Mouse (Mus musculus) urinary bladder, adult 2 months (tissue): ENCODE results near the gene Olfr798. TPM values are rescaled to one million over a fixed set of nuclear protein-coding genes. Genes with fewer than 3 reads are reported as not detected.

Experiments
- DNase-seq: peaks from one replicate; pipeline ENCODE4 v3.0.0; 2022; ENCODE audit warnings: low spot score
- polyA plus RNA-seq: library from polyadenylated mRNA; depleted of rRNA; stranded (reverse); fragments of >200 nt; gene quantifications from 2 replicates; pipeline ENCODE4 v1.2.3, GENCODE M21; 2012; rRNA removed

Gene Olfr798
- polyA plus RNA-seq = not detected in 2 replicates

DNA sequence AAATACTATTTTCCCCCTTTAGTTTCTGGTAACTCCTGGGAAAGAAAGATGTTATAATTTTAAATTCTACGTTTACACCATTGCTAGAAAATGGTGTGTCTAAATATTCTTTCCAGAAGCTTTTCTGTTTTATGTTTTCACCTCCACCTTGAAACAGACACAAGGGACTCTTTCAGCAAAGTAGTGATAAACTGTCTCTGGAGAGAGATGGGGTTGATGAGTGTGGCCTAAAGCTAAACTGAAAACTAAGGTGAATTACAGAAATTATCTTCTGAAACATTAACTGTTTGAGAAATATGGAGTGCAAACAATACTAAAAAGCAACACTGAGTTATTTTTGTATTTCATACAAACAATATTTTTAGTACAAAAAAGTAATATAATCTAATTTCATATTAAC is at the start of gene Olfr798:
Olfr798 (minus strand) TSS at position 101 of the 400 bp plus-strand sequence.
- DNase-seq = no peak

GRCm38 (mm10) chr10:129673765-129674164 is 46.0 kb upstream of the Olfr798 start, which contains the start of gene Olfr801:
Olfr801 (minus strand) TSS chr10:129673865.
- DNase-seq = no peak

- no peak for DNase-seq
These were observed 29.7 kb upstream of the Olfr798 start, which contains the start of gene Olfr800 for GRCm38 (mm10) chr10:129657394-129657793. Olfr800 (plus strand) TSS chr10:129657694.

GRCm38 (mm10) chr10:129651763-129652162 is 24.0 kb upstream of the Olfr798 start:
- DNase-seq = no peak

DNA sequence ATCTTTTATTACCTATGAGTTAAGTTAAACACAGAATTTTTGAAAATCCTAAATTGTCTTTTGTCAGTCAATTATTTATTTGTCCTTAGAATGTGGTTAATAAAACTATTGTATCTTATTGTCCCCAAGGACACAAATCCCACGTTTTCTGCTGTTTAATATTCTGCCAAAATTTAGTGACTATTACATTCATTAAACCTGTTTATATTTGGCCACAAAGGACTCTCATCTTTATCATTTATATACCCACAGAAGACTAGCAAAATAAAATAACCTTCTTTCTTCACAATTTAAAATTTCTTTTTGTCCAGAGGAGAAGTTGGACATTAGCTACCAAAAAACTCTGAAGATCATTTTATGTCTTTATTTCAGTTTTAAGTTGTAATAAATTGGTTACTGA is 9.4 kb upstream of the Olfr798 start, which contains the start of gene Olfr799:
Olfr799 (plus strand) TSS at position 301 of the 400 bp plus-strand sequence.
- no peak for DNase-seq

- DNase-seq = no peak
These were observed 4.5 kb downstream of the Olfr798 start for GRCm38 (mm10) chr10:129623251-129623650.

- DNase-seq = no peak
These were observed 6.0 kb downstream of the Olfr798 start for GRCm38 (mm10) chr10:129621724-129622123.

DNA sequence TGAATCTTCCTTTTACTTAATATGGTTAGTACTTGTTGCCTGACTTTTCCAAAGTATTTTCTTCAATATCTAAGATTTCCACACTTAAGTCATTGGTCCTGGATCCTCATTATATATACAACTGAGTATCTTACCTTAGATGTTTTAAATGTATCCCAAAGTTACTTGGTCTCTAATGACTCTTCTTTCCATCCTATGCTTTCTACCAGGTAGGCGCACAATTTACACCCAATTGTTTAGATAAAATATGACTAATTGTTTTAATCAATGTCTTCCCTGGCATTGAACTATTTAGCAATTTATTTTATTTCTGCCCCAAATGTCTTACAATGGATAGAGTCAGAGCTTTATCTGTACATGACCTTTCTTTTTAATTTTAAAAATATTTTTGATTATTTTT is 15.3 kb downstream of the Olfr798 start, which contains the start of gene Olfr796:
Olfr796 (minus strand) TSS at position 101 of the 400 bp plus-strand sequence.
- DNase-seq = no peak

DNA sequence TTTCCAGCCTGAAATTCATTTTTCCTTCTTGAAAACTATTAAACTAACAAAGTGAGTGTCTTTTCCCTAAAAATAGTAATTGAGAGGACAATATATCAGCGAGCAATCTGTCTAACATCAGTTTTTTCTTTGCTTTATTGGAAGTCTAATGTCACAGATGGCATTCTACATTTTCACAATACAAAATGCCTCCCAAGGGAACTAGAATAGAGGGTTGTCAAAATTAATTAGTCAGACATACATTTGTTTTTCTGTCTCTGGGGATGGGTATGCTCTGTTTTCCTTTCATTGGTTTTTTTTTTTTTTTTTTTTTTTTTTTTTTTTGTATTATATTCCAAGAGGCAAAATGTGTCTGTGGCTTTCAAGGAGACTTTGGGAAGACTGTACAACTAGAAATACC is 50.7 kb downstream of the Olfr798 start:
- no peak for DNase-seq

Other genes with a start within 250 kb of the Olfr798 start
- gene Olfr784, start 243.9 kb downstream of the Olfr798 start, polyA plus RNA-seq = 0.03 and 0.06 TPM in 2 replicates
- not detected in 2 replicates for gene Olfr785, start 222.5 kb downstream of the Olfr798 start, polyA plus RNA-seq
- not detected in 2 replicates for gene Olfr786, start 200.6 kb downstream of the Olfr798 start, polyA plus RNA-seq
- gene Olfr787, start 166.1 kb downstream of the Olfr798 start, polyA plus RNA-seq = not detected in 2 replicates
- gene Olfr788, start 156.9 kb downstream of the Olfr798 start, polyA plus RNA-seq = not detected in 2 replicates
- gene Olfr789, start 143.2 kb downstream of the Olfr798 start, polyA plus RNA-seq = not detected in 2 replicates
- gene Olfr790, start 129.4 kb downstream of the Olfr798 start, polyA plus RNA-seq = not detected in 2 replicates
- gene Olfr791, start 106.1 kb downstream of the Olfr798 start, polyA plus RNA-seq = not detected in 2 replicates
- not detected in 2 replicates for gene Olfr792, start 88.8 kb downstream of the Olfr798 start, polyA plus RNA-seq
- gene Olfr794, start 60.3 kb downstream of the Olfr798 start, polyA plus RNA-seq = not detected in 2 replicates
- gene Olfr796, start 15.4 kb downstream of the Olfr798 start, polyA plus RNA-seq = not detected in 2 replicates
- gene Olfr799, start 9.6 kb upstream of the Olfr798 start, polyA plus RNA-seq = not detected in 2 replicates
- not detected in 2 replicates for gene Olfr800, start 29.8 kb upstream of the Olfr798 start, polyA plus RNA-seq
- gene Olfr801, start 45.9 kb upstream of the Olfr798 start, polyA plus RNA-seq = not detected in 2 replicates
- not detected in 2 replicates for gene Olfr802, start 60.2 kb upstream of the Olfr798 start, polyA plus RNA-seq
- not detected in 2 replicates for gene Olfr803, start 66.4 kb upstream of the Olfr798 start, polyA plus RNA-seq
- gene Olfr804, start 75.3 kb upstream of the Olfr798 start, polyA plus RNA-seq = not detected in 2 replicates
- gene Olfr805, start 101.4 kb upstream of the Olfr798 start, polyA plus RNA-seq = not detected in 2 replicates
- not detected in 2 replicates for gene Olfr806, start 114.0 kb upstream of the Olfr798 start, polyA plus RNA-seq
- gene Olfr807, start 129.9 kb upstream of the Olfr798 start, polyA plus RNA-seq = not detected in 2 replicates
- not detected in 2 replicates for gene Olfr808, start 137.5 kb upstream of the Olfr798 start, polyA plus RNA-seq
- gene Olfr809, start 146.7 kb upstream of the Olfr798 start, polyA plus RNA-seq = not detected in 2 replicates
- not detected in 2 replicates for gene Olfr810, start 167.0 kb upstream of the Olfr798 start, polyA plus RNA-seq
- gene Olfr811, start 176.5 kb upstream of the Olfr798 start, polyA plus RNA-seq = not detected in 2 replicates
- not detected in 2 replicates for gene Olfr812, start 218.2 kb upstream of the Olfr798 start, polyA plus RNA-seq
- gene Olfr813, start 227.4 kb upstream of the Olfr798 start, polyA plus RNA-seq = not detected in 2 replicates